Mouse (Mus musculus): ENCODE measurements around the gene C1qtnf2.

DNA sequence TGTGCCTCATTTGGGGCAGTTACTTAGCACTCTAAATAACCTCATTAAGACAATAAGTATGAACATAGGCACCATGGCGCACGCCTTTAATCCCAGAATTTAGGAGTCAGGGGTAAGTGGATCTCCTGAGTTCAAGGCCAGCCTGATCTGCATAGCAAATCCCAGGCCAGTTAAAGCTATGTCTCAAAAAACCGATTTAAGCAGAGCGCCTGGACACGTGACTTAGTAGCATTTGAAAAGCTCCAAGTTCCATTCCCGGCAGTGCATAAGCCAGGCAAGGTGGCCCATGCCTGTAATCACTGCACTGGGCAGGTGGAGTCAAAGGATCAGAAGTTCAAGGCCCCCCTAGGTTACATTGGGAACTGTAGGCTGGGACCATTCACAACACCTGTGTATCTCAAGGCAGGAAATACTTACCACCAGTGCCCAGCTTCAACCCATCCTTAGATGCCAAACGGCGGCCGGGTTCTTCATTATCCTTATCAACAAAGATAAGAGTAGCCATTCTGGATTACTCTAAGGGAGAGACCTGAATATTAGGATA, 48.8 kb upstream of the C1qtnf2 start:
- TF ChIP-seq POLR2A (IDR thresholded peaks at IDR 0.05; ENCODE audit: low read depth, low read length), result no peak
- TF ChIP-seq CTCF (conservative IDR thresholded peaks at IDR 0.05; ENCODE audit: insufficient read depth, insufficient read length, low read depth, low read length), result no peak

Data from kidney, adult 2 months (tissue).